Mouse (Mus musculus): Measurements from ENCODE around the gene Paxip1. TPM values are rescaled to one million over a fixed set of nuclear protein-coding genes. Genes with fewer than 3 reads are reported as not detected.

The Paxip1 gene
- polyA plus RNA-seq, 1 experiment from 2014 or later, result 18.7 TPM

DNA sequence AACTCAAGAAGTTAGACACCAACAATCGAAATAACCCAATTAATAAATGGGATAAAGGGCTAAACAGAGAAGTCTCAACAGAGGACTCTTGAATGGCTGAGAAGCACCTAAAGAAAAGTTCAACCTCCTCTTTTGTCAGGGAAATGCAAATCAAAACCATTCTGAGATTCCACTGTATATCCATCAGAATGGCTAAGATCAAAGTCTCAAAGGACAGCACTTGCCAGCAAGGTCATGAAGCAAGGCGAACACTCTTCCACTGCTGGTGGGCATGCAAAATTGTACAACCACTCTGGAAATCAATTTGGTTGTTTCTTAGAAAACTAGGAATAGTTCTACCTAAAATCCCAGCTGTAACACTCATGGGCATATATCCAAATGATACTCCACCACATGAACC lies 22.8 kb upstream of the Paxip1 start:
- Histone ChIP-seq H3K27ac (no peak overlapping the region), H3K4me2 (ENCODE audit: low read length) (no peak overlapping the region), H3K9me3 (replicated peaks; ENCODE audit: low read length) (no peaks in the 10 kb centered on the region), H3K27me3 (ENCODE audit: insufficient read depth, low read length) (no peaks in the 10 kb centered on the region), H3K9ac (ENCODE audit: low read depth, low read length) (no peak overlapping the region), H3K4me1 (replicated peaks; ENCODE audit: insufficient read depth, low read length) (no peaks in the 10 kb centered on the region), H3K4me3 (replicated peaks; ENCODE audit: low read depth, low read length) (no peak overlapping the region), H3K36me3 (ENCODE audit: insufficient read depth, low read length) (no peaks in the 10 kb centered on the region)
- TF ChIP-seq CTCF (IDR thresholded peaks at IDR 0.05; ENCODE audit: low read depth), result no peak
- no peak for DNase-seq (ENCODE audit: low spot score)
- 87% methylated on average over 2 of the region's 2 CpGs for WGBS
- no peak for ATAC-seq (replicated peaks; ENCODE audit: low FRiP score, low read depth)

DNA sequence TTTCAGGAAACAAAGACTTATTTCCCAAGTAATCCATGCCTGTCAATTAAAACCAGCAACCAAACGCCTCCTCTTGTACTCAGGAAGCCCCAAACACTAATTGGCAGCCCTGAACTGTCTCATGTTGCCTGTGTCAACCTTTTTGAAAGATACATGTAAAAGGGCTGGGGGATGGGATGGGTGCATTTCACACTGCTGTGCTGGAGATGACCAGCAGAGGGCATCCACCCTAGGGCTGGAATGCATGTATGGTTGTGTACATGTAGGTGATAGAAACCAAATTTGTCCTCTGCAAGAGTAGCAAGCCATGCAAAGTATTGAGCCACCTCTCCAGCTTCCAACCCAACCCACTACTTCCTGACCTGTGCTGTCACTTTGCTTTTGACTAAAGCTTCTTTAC lies 2.4 kb upstream of the Paxip1 start:
- TF ChIP-seq CTCF (IDR thresholded peaks at IDR 0.05; ENCODE audit: low read depth), result peak; percentile 84
- no peak overlapping the region for H3K27ac ChIP-seq
- DNase-seq (ENCODE audit: low spot score) (peak; percentile 63), ATAC-seq (replicated peaks; ENCODE audit: low FRiP score, low read depth) (no peak)
- peaks cover 14% of the 10 kb centered on the region; the same call in 1 of the 2 replicates for H3K4me1 ChIP-seq (replicated peaks; ENCODE audit: insufficient read depth, low read length)
- no peak overlapping the region for H3K9ac ChIP-seq (ENCODE audit: low read depth, low read length)
- WGBS, result 3% methylated on average over 1 of the region's 1 CpGs
- no peaks in the 10 kb centered on the region for H3K27me3 ChIP-seq (ENCODE audit: insufficient read depth, low read length)
- no peak overlapping the region for H3K4me3 ChIP-seq (replicated peaks; ENCODE audit: low read depth, low read length)
- H3K9me3 ChIP-seq (replicated peaks; ENCODE audit: low read length), result no peaks in the 10 kb centered on the region
- H3K4me2 ChIP-seq (ENCODE audit: low read length), result no peak overlapping the region
- no peaks in the 10 kb centered on the region for H3K36me3 ChIP-seq (ENCODE audit: insufficient read depth, low read length)

DNA sequence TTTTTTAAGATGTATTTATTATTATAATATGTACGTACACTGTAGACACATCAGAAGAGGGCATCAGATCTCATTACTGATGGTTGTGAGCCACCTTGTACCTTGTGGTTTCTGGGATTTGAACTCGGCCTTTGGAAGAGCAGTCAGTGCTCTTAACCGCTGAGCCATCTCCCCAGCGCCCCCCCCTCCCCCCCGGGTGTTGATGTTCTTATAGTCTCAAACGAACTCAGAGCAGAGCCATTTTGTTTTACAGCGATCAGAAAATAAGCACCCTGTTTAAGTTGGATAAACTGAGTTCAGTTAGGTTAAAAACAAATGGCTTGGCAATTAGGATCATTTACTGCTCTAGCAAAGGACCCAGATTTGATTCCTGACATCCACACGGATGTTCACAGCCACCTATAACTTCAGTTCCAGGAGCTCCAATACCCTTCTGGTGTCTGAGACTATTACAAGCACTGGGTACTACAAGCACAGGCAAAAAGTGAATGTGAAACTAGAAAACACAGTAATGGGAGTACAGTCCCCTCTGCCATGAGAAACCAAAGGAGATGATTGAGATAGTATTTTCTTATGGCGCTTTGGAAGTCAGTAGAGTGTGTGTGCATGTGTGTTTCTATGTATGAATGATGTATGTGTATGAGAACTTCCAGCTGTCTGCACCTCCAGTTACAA lies 1.2 kb upstream of the Paxip1 start:
- no peak for ATAC-seq (replicated peaks; ENCODE audit: low FRiP score, low read depth)
- WGBS, result 45% methylated on average over 9 of the region's 9 CpGs
- no peaks in the 10 kb centered on the region for H3K9me3 ChIP-seq (replicated peaks; ENCODE audit: low read length)
- H3K4me1 ChIP-seq (replicated peaks; ENCODE audit: insufficient read depth, low read length), result peaks cover 14% of the 10 kb centered on the region; the same call in 1 of the 2 replicates
- no peak overlapping the region for H3K9ac ChIP-seq (ENCODE audit: low read depth, low read length)
- peak overlapping the region; percentile 74 for H3K4me2 ChIP-seq (ENCODE audit: low read length)
- H3K27me3 ChIP-seq (ENCODE audit: insufficient read depth, low read length), result no peaks in the 10 kb centered on the region
- no peak overlapping the region for H3K4me3 ChIP-seq (replicated peaks; ENCODE audit: low read depth, low read length)
- H3K27ac ChIP-seq, result no peak overlapping the region
- TF ChIP-seq CTCF (IDR thresholded peaks at IDR 0.05; ENCODE audit: low read depth), result no peak
- H3K36me3 ChIP-seq (ENCODE audit: insufficient read depth, low read length), result 0 out of 2 replicates have a peak, but pooled peaks cover 4% of the 10 kb centered on the region
- DNase-seq (ENCODE audit: low spot score), result no peak

DNA sequence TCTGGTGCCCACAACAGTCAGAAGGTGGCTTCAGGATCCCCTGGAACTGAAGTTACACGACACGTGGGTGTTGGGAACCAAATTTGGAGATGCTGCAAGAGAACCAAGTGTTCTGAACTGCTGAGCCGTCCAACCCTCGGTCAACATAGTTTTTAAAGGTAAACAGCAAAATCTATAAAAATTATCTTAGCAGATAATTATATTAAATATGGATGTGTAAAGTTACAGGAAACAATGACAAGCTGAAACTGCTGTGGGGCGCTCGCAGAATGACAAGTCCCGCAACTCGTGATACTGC lies 631 bp upstream of the Paxip1 start:
- peak overlapping the region; percentile 86 for H3K9ac ChIP-seq (ENCODE audit: low read depth, low read length)
- DNase-seq (ENCODE audit: low spot score) (no peak), ATAC-seq (replicated peaks; ENCODE audit: low FRiP score, low read depth) (no peak)
- 0 out of 2 replicates have a peak, but pooled peaks cover 8% of the 10 kb centered on the region for H3K36me3 ChIP-seq (ENCODE audit: insufficient read depth, low read length)
- H3K4me3 ChIP-seq (replicated peaks; ENCODE audit: low read depth, low read length), result peak overlapping the region; percentile 91
- peaks cover 14% of the 10 kb centered on the region; the same call in 1 of the 2 replicates for H3K4me1 ChIP-seq (replicated peaks; ENCODE audit: insufficient read depth, low read length)
- no peaks in the 10 kb centered on the region for H3K27me3 ChIP-seq (ENCODE audit: insufficient read depth, low read length)
- peak overlapping the region; percentile 74 for H3K4me2 ChIP-seq (ENCODE audit: low read length)
- no peaks in the 10 kb centered on the region for H3K9me3 ChIP-seq (replicated peaks; ENCODE audit: low read length)
- 13% methylated on average over 8 of the region's 8 CpGs for WGBS
- H3K27ac ChIP-seq, result peak overlapping the region; percentile 95
- TF ChIP-seq CTCF (IDR thresholded peaks at IDR 0.05; ENCODE audit: low read depth), result no peak

DNA sequence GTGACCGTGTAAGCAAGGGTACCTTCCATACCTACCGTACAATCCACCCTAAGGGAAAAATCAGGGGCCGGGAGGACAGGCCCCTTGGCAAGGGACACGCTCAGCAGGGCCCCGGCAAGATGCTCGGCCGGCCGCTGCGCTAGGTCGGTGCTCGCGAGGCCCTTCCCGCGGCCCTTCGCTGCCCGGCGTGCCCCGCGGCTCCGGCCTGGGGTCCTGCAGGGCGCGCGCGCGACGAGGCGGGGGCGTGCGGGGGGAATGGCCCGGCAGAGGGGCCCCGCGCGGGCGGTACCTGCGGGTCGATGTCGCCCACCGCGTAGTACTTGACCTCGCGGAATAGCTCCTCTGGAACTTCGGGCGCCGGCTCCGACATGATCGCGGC lies 592 bp downstream of the Paxip1 start:
- no peak for TF ChIP-seq CTCF (IDR thresholded peaks at IDR 0.05; ENCODE audit: low read depth)
- H3K9me3 ChIP-seq (replicated peaks; ENCODE audit: low read length), result no peaks in the 10 kb centered on the region
- H3K4me2 ChIP-seq (ENCODE audit: low read length), result peak overlapping the region; percentile 74
- peak overlapping the region; percentile 91 for H3K4me3 ChIP-seq (replicated peaks; ENCODE audit: low read depth, low read length)
- H3K36me3 ChIP-seq (ENCODE audit: insufficient read depth, low read length), result peaks cover 20% of the 10 kb centered on the region
- WGBS, result under 1% methylated on average over 34 of the region's 47 CpGs
- DNase-seq (ENCODE audit: low spot score) (peak; percentile 87), ATAC-seq (replicated peaks; ENCODE audit: low FRiP score, low read depth) (peak; percentile 89)
- H3K27ac ChIP-seq, result peak overlapping the region; percentile 95
- no peaks in the 10 kb centered on the region for H3K27me3 ChIP-seq (ENCODE audit: insufficient read depth, low read length)
- H3K4me1 ChIP-seq (replicated peaks; ENCODE audit: insufficient read depth, low read length), result peaks cover 14% of the 10 kb centered on the region; the same call in 1 of the 2 replicates
- peak overlapping the region; percentile 86 for H3K9ac ChIP-seq (ENCODE audit: low read depth, low read length)

DNA sequence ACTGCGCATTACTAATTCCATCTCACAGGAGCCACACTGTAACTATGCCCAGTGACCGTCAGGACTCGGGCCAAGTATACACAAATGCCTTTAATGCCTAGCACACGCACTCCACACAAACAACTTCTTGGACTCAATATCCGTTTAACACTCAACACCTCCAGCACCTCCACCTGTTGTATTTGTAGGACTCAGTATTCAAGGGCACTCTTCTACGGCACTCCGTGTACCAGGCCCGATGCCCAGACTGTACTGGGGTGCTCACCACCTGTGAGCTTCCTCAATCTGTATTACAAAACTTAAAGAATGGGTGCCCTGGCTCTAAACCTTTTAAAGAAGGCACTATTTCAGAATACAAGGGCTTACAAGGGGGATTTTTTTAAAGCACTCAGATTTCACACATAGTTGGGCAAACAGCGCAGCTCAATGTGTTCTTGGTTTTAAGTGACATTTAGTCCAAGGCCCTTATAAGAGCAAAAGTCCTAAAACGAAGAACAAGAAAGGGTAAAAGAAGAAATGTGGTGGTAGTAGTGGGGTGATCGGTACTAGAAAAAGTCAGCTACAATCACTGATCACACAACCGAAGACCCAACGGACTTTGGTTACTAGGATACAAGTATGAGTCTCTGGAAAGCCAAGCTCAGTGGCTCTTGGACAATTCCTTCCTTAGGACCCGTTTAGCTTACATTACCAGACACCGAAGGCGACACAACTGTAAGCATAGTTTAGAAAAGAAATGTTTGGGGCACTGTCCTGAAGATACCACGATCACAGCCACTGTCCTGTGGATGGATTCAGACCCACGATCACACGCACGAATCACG lies 1.2 kb downstream of the Paxip1 start:
- DNase-seq (ENCODE audit: low spot score) (peak; percentile 48), ATAC-seq (replicated peaks; ENCODE audit: low FRiP score, low read depth) (no peak; the same call in 1 of the 2 replicates)
- no peaks in the 10 kb centered on the region for H3K9me3 ChIP-seq (replicated peaks; ENCODE audit: low read length)
- peak overlapping the region; percentile 95; the same call in 1 of the 2 replicates for H3K27ac ChIP-seq
- H3K4me3 ChIP-seq (replicated peaks; ENCODE audit: low read depth, low read length), result peak overlapping the region; percentile 91
- H3K9ac ChIP-seq (ENCODE audit: low read depth, low read length), result peak overlapping the region; percentile 86
- TF ChIP-seq CTCF (IDR thresholded peaks at IDR 0.05; ENCODE audit: low read depth), result no peak
- no peaks in the 10 kb centered on the region for H3K27me3 ChIP-seq (ENCODE audit: insufficient read depth, low read length)
- 23% methylated on average over 21 of the region's 21 CpGs for WGBS
- peak overlapping the region; percentile 74 for H3K4me2 ChIP-seq (ENCODE audit: low read length)
- peaks cover 14% of the 10 kb centered on the region; the same call in 1 of the 2 replicates for H3K4me1 ChIP-seq (replicated peaks; ENCODE audit: insufficient read depth, low read length)
- H3K36me3 ChIP-seq (ENCODE audit: insufficient read depth, low read length), result peaks cover 23% of the 10 kb centered on the region

Measured in kidney, postnatal 0 days (tissue).